Mouse (Mus musculus) adrenal gland, postnatal 36 days (tissue): ENCODE data around the gene Dip2b. TPM values are rescaled to one million over a fixed set of nuclear protein-coding genes. Genes with fewer than 3 reads are reported as not detected.

Source experiments
- DNase-seq, 2 experiments: peaks; one replicate each; pipeline ENCODE4 v3.0.0; 2021; ENCODE audit warnings: mixed read lengths in 1 of 2
- total RNA-seq, 2 experiments: library from RNA; stranded (reverse); gene quantifications; 2 replicates each; pipeline ENCODE4 v1.2.3; 2021

Dip2b gene
- total RNA-seq, 2 experiments from 2014 or later: 15.7 to 17.6 TPM

DNA sequence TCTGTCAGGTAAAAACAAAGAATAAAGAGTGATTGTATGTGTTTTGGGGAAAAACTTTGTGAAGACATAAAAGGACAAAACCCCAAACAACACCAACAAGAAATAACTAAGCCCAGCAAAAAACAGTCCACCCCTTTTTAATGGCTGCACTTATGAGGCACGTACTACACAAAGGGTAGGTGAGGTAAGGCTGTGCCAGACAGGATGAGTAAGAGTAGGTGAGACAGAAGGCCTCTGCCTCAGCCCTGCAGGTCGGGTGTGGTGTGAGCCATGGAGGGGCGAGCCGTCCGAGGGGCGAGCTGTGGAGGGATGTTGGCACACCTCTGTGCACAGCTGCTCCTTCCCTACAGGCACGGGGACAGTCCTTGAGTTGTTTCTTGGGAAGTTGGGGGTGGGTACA is 12.5 kb downstream of the Dip2b start:
- no peak for DNase-seq

DNA sequence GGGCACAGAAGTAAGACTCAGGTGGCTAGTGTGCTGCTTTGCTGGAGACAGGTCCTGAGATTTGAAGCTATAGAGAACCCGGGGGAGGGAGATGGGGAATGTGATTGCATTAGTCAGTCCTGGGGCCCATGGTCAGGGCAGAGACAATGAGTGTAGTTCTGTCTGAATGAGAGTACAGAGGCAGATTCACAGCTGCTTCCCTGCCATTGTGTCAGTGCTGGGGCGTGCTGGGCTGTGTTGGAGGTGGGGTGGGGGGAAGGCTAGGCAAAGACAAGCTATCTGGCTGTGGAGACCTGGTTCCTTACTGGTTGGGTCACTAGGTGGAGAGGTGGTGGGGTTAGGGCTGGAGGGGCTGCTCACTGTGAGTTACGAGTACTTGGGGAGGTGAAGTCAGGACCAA is 14.3 kb downstream of the Dip2b start:
- DNase-seq: no peak

DNA sequence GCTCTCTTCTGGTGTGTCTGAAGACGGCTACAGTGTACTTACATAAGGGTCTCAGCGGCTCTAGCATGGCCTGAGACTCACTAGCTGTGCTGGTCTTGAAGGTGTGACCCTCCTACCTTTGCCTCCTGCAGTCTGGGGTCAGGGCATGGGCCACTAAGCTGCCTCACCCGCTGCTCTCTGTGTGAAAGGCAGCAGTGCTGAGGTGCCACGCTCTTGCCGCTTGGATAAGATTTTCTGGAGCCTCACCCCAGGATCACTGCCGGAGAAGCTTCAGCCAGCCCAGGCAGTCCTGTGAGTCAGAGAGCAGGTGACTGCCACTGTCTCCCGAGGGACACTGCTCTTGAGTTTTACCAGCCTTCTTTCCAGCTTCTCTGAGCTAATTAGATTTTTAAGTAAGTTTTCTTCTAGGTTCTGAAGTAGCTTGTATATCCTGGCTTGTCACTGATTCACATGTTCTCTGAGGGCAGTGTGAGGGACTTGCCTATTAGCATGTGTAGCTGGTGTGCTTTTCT is 18.0 kb downstream of the Dip2b start:
- no peak for DNase-seq

DNA sequence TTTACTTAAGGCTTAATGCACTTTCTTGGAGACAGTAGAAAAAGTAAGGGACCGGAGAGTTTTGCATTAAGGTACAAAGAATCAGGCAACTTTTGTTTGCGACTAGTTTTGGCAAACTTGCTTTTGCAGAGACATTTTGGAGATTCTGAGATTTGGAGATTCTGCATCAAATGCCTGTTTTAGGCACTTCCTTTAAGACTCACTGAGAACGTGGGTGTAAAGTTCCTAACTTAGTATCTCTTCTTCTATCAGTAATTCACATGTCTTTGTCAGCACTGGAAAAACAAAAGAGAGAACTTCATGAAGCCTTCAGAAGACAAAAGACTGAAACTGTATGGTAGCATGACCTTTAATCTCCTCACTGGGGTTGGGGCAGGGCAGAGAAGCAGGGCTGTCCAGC is 19.2 kb downstream of the Dip2b start:
- DNase-seq: no peak

DNA sequence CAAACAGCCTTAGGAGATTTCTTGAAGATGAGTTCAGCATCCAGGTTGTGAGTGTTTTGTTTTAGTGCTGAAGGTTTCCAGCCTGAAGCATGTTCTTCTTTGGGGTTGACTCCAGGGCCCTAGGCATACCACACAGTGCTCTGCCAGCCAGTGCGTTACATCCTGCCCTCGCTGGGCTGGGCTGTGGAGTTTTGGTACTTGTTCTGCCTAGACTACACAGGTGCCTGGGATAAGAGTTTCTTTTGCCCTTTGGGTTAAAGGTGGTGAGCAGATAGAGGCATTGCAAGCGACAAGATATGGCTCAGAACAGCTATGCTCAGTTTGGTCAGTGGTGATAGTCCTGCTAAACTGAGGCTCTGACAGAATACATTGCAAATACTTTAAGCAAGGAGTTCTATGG is 19.7 kb downstream of the Dip2b start:
- DNase-seq: no peak

DNA sequence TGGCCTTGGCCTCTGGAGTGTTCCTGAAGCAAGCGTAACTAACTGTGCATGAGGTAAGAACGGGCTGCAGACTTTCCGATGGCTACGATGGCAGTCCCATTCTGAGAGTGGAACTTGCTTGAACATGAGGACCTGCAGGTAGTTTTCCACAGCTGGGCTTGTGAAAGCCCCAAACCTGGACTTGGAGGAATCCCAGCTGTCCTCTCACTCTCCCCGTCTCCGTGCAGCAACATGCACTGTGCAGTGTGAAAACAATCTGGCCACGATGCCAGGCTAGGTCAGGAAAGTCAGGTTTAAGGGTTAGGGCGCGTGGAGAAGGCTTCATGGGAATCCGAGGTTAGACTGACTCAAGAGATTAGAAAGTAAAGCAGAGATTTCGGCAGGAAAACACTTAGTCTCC is 20.4 kb downstream of the Dip2b start:
- no peak for DNase-seq

DNA sequence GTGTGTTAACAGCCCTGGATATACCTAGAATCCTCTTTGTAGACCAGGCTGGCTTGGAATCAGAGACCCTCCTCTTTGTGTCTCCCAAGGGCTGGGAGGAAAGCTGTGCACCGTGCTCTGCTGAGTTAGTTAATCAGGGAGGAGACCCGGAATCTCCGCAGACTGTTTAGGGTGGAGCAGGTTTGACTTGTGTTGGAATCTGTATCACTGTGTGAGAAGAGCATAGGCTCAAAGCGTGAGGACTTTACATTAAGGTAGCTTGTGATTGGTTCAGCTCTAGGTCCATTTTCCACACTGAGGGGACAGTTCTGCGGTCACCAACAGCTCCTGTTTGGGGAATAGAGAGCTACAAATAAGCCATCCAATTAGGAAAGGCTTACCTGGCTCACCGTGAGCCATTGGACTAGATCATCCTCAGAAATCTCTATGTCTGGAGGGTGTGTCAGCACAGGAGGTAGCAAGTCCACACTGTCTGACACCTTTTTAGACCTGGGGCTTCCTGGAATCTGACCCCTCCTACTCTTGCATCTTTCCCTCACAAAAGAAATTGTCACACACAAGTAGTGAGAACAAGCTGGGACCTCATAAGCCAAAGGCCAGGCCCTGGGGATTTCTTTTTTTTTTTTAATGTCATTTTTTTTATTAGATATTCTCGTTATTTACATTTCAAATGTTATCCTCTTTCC is 21.3 kb downstream of the Dip2b start:
- DNase-seq: no peak

DNA sequence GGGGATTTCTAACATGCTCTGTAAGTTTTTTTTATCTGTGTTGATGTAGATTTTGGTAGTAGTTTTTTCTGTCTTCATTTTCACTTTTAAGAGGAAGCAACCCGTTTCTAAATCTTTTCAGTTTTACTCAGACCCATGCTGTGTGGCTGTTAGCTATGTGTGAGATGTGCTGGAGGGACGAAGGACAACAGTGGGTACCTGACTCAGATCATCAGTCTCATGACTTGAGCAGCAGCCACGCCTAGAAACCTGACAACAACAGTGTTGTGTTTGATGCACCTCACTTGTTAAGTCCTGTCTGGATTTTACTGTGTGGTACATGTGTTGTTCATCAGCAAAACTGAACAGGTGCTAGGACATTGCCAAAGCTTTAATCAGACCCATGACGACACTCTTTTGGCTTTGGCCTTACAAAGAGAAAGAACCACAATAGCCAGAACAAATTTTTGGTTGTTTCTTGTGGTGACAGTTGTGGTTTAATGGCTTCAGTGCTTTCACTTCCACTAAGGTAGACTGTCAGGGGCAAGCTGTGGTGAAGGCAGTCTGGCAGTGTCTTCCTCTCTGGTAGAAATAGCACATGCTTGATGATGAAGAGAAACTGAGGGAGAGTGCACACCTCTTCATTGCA is 22.2 kb downstream of the Dip2b start:
- no peak for DNase-seq

DNA sequence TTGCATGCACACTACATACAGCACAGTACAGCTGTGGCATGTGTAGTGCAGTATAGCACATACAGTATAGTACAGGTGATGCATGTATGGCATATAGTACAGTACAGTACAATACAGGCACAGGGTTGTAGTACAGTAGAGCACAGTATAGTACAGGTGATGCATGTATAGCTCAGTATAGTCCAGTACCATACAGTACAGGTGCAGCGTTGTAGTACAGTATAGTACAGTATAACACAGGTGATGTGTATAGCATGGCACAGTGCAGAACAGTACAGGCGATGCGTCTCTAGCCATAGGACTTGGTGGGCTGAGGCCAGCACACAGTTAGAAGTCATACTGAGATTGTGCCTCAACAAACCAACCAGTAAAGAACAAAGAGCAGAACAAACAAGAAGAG is 22.9 kb downstream of the Dip2b start:
- no peak for DNase-seq

DNA sequence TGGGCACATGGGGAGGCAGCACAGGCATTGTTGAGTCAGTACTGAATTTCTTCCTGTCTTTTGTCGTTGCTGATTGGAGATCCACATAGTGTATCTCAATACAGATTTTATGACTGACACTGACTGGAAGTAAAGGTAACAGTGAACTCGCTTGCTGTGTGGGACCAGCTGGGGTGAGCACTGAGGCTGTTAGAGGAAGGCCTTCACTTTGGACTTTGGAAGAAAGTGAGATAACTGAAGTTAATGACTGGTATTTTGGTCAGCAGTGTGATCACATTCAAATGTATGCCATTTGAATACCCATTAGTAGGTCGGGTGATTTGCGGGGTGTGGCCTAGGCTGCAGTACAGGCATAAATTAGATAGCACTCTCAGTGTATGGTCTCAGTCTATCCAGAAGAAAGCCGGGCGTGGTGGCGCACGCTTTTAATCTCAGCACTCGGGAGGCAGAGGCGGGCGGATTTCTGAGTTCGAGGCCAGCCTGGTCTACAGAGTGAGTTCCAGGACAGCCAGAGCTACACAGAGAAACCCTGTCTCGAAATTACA is 24.8 kb downstream of the Dip2b start:
- DNase-seq: no peak

DNA sequence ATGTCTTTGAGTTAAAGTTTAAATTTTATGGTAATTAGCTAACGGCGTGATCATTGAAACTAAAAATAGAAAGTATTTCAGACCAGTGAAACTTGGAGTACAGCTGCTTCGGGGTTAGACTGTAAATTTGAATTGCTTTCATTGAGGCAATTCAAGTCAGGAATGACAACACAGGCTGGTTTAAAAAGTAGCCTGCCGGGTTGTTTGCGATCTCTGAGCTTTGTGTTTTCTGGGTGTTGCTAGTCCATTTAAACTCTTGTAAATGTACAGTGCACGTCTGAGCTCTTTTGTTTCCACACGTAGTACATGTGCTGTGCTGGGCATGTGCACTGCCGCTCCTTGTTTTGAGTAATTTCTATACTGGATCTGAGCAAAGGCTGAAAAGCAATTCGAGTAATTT is 28.2 kb downstream of the Dip2b start:
- no peak for DNase-seq

DNA sequence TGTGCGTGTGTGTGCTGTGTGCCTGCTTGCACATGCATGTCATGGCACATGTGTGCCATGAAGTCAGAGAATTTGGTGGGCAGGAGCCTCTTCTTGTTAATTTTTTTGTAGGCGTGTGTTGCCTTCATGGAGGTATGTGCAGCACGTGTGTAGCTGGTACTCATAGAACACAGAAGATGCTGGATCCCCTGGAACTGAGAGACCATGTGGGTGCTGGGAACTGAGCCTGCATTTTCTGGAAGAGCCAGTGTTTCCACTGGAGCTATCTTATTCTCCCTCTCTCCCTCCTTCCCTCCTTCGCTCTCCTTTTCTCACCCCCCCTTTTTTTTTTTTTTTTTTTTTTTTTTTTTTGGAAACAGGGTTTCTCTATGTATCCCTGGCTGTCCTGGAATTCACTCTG is 30.6 kb downstream of the Dip2b start:
- DNase-seq: no peak

DNA sequence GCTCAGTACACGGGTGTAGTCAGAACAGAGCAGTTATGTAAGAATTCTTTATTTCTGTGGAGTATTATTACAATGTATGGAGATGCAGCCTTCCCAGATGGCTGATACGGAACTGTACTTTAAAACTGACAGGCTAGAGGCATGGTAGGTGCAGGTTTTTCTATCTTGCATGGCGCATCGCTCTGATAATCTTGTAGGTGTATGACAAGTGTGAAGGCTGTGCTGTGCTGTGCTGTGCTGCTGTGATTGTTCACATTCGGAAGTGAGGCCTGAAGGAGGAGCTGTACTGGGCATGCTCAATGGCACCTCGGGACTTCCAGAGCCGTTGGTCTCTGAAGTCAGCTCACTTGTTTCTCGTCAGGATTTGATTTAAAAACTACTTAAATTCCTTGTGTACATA is 31.6 kb downstream of the Dip2b start:
- DNase-seq: no peak

DNA sequence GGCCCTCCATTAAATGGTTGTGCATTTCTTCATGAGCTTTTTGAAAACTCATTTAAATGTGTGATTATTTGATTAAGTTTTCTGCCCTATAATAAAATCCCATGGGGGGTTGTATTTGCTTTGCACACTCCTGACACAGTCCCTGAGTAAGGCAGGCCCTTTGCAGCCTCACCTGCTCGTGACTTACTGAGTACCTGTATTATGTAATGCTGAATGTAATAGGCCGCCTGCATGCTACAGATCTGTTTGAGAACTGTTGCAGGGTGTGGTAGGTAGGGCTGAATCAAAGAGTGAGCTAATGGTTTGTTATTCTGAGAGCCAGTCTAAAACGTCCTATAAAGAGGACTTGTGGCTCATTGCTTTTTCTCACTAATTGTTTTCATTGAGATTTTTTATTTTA is 33.4 kb downstream of the Dip2b start:
- DNase-seq: no peak

DNA sequence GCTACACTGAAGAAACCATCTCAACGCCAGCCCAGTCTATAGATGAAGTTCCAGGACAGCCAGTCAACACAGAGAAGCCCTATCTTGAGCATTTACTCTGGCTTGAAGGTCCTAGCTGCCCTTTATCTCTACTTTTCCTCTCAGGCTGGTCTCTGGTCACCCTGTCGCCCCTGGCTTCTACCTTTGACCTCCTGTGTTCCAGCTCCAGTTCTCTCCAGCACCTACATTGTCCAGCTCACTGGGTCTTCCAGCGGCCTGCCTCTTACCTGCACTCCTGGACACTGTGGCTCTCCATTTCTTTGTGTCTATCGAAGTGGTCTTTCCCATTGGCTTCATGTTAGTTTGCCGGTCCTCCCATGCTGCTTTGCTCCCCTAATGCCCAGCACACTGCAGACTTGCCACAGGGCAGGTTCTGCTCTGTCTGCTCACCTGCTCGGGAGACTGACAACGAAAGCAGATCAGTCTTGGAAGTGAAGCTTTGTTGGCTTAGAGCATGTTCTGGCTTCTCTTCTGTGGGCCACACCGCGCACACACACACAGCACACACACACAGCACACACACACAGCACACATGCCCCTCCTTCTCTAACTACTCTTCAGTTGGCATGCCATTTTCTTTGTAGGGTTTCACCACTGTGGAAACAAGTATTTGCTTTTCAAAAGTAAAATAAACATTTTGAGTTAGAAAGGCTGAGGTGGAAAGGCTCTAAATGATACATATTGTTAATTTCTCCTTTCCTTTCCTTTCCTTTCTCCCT is 35.4 kb downstream of the Dip2b start:
- DNase-seq: no peak

DNA sequence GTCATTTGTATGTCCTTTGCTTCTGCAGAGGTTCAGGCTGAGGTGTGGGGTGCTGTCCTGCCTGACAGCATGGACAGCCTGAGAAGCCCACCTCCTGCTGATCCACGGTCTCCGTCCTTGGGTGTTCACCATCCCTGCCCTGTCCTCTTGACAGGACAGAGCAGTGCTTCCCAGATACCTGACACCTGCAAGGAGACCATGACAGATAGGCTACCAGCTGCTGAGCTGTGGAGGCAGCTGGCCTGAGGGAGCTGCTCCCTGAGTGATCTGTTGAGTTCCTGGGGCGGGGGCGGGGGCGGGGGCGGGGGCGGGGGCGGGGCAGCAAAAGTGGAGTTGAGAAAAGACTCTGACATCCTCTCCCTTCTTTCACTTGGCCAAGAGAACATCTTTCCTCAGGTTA is 36.3 kb downstream of the Dip2b start:
- DNase-seq: no peak

DNA sequence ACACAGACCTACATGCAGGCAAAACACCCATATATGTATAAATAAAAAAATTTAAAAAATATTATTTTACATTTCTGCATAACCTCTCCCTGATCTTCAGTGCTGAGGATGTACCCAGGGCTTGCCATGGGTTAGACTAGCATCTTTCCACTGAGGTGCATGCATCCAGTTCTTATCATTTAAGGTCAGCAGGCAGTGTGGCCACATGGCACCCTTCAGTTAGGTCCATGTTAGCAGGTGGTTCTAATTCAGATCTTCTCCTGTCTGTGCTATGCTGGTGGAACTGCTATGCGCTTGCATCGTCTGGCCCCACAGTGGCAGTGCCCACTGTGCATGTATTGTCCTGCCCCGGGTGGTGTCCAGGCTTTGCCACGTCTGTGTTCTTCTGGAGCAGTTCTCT is 37.9 kb downstream of the Dip2b start:
- DNase-seq: no peak

DNA sequence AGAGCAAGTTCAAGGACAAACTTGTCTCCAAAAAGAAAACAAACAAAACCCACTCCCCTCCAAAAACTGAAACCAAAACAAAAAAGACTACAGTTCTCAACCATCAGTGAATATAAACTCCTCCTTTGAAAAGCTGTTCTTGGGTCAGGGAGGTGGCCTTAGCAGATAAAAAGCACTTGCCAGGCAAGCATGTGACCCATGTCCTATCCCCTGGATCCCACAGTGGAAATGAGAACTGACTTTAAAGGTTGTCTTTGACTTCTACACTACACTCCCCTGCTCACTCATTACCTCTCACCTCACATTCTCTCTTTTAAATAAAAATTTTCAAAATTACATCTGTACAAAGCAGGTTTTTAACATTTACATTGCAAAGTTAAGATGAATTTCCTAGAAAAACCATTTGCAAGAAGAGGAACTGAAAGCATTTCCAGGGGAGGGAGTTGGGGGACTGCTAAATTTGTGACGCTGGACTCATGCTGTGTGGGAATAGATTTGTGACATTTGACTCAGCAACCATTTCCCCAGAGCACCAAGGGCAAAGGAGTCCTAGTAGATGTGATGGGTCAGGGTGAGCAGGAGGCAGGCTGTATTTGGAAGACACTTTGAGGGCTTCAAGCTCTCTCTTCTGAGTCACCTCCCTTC is 42.5 kb downstream of the Dip2b start:
- DNase-seq: peak; percentile 33 to 39

DNA sequence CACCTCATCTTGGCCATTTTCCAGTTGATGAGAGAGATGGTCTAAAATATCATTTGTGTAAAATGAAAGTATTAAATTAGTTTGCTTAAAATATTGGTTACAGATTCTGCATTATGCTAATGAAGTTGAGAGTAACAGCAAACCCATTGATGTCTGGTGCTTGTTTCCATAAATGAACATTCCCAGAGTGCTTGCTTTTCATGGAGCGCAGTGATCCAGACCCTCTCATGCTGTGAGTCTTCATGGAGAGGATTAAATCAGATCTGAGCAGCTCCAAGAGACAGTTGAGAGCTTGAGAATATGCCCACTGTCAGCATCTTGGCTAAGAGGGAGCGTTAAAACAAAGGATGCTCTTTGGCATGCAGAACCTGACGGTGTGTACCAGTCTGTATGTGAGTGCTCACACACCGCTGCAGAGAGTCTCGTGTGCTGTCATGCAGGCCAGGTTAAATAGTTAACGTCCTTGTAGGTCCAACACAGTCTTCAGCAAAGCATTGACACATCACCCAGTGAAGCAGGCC is 43.1 kb downstream of the Dip2b start:
- no peak for DNase-seq

DNA sequence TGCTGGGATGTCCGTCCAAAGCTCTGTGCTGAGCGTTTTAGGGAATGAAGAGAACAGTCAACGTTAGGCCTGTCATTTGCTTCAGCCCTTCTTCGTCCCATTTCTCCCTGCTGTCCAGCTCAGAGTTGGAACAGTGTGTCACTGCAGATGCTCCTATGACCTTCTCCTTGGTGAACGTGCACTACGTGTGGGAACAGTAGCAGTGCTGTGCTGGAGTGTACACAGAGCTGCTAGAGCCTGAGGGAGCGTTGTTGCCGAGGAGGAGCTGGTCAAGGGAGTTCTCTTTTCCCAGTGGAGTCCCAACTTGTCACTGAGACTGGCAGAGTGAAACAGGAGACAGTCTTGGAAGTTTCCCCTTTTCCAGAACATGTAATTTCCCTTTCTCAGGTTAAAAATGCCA is 43.6 kb downstream of the Dip2b start:
- peak in 1 of 2 experiments; percentile 29 for DNase-seq

DNA sequence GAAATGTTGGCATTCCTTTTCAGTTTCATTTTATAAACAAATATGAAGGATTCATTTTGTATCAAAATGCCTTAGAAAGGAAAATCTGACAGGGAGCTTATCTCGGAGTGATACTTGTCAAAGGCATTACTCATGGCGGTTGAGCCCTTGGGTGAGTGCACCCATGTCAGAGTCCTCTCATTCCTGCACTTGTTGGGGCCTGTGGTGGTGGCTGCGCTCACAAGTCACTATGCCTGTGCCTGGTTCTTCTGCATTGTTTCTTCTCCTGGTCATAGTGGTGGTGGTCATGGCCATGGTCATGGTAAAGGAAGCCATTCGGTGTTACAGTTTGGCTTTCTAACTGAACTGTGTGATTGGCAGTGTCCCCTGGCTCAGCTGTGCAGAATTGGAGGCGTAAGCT is 44.3 kb downstream of the Dip2b start:
- DNase-seq: no peak

DNA sequence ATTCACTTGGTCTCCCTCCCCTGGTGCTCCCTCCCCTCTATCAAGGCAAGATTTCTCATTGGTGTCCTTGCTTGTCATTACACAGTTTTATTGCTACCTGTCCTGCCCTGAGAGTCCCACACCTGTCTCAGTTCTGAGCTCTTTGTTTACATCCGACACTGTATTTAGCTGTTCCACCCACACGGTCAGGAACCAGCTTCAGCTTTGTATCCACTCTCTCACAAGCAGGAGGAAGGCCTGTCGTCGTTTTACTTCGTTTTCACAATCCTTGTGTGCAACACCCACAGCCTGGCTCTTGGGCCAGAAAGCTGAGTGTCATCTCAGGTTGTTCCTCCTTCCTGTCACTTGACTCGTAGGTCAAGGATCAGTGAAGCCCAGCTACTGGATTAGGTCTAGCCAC is 45.4 kb downstream of the Dip2b start:
- no peak for DNase-seq
